21 mouse cellular contexts compared by ENCODE assay signal in the genomic region with DNA sequence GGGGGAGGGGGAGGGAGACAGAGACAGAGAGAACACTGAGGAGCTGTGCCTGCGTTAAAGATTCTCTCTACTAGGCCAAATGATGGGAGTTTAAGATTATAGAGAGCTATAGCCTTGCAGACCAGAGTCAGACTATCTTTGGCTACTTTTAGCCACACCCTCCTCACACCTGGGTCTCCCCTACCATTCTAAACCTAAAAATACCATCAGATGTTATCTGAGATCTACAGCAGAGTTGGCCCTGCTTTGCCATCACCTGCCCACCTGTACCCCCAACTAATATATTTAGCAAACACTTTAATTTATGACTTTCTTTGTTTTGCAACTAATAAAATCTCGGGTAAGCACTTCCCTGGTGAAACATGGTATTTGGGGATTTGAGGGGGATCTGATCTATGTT. TPM values are rescaled to one million over a fixed set of nuclear protein-coding genes. Genes with fewer than 3 reads are reported as not detected.
DNase-seq lines count a peak whose midpoint lies in the region; TF ChIP-seq lines count a peak whose summit lies in the region.
"Had no signal": no experiment of that assay in that cellular context is flagged by ENCODE, and none has a peak within 500 bp of the region (broad histone marks: within the 10 kb centered on the region; RNA-seq: fewer than 3 reads in every experiment).

No protein-coding gene starts in this region.

- dilution Hi-C loops in CH12.LX (cut with MboI; ENCODE audit: extremely low pct_ligation_motif_present, extremely low pct_unique_long_range_greater_than_20kb, low sequenced_read_pairs), result no loop called here

- DNase-seq in thymus, postnatal 0 days (ENCODE audit: low spot score), result peak; percentile 18
- no peak for DNase-seq in thymus, postnatal 36 days
- DNase-seq in CH12.LX (ENCODE audit: extremely low read depth), result no peak
- no peak for DNase-seq in gastrocnemius, postnatal 10 days
- DNase-seq in kidney, postnatal 14 days, result no peak
- DNase-seq: adrenal gland, adult 2 months; adrenal gland, postnatal 10 days; adrenal gland, postnatal 25 days; B cell, adult 2 months; cerebellum, adult 11 months; cerebellum, adult 18-20 months; cerebellum, adult 8-10 months; cerebellum, adult 9-11 months; cerebellum, postnatal 14 days; cerebellum, postnatal 36 days; embryo, embryonic 11 days had no signal

- H3K4me3 ChIP-seq in CH12.LX (replicated peaks in 1 of 3; ENCODE audit: low read depth in 2 of 3, low read length in 2 of 3, poor library complexity in 1 of 3), result no peak overlapping the region
- H3K4me3 ChIP-seq: embryonic facial prominence, embryonic 13.5 days; embryonic facial prominence, embryonic 15.5 days; erythroblast, embryonic 14.5 days; forebrain, embryonic 10.5 days; forebrain, embryonic 12.5 days had no signal

- no peak for TF ChIP-seq CTCF in CH12.LX (conservative IDR thresholded peaks at IDR 0.05 in 1 of 2, IDR thresholded peaks at IDR 0.05 in 1 of 2; ENCODE audit: low read depth in 2 of 2, low read length in 2 of 2)

- no peaks in the 10 kb centered on the region for H3K79me2 ChIP-seq in CH12.LX (replicated peaks; ENCODE audit: control insufficient read depth, extremely low read depth, insufficient read depth, poor library complexity, severe bottlenecking)

- H3K4me1 ChIP-seq in CH12.LX (ENCODE audit: control insufficient read depth in 1 of 2, insufficient read depth in 2 of 2), result peaks cover 25 to 60% of the 10 kb centered on the region in 2 experiments
- H3K4me1 ChIP-seq: embryonic facial prominence, embryonic 13.5 days had no signal

- no peak for TF ChIP-seq RAD21 in CH12.LX (IDR thresholded peaks at IDR 0.05; ENCODE audit: low read depth, low read length)

- in situ Hi-C loops in CH12.LX (cut with MboI; ENCODE audit: low pct_ligation_motif_present, low pct_unique_long_range_greater_than_20kb, low sequenced_read_pairs), result no loop called here

- peak; percentile 4; the same call in 1 of the 2 replicates for TF ChIP-seq EP300 in CH12.LX (IDR thresholded peaks at IDR 0.05; ENCODE audit: low read length)

- H3K27me3 ChIP-seq in CH12.LX (replicated peaks), result no peaks in the 10 kb centered on the region
- H3K27me3 ChIP-seq: embryonic facial prominence, embryonic 13.5 days; embryonic facial prominence, embryonic 15.5 days; forebrain, embryonic 12.5 days had no signal

- no peaks in the 10 kb centered on the region for H3K36me3 ChIP-seq in CH12.LX (replicated peaks in 1 of 2; ENCODE audit: control insufficient read depth in 1 of 2, insufficient read depth in 1 of 2, low read length in 1 of 2)
- H3K36me3 ChIP-seq: embryonic facial prominence, embryonic 13.5 days; embryonic facial prominence, embryonic 15.5 days; forebrain, embryonic 10.5 days; forebrain, embryonic 12.5 days had no signal

- H3K27ac ChIP-seq in CH12.LX (ENCODE audit: insufficient read depth, low read depth), result 0 out of 2 replicates have a peak overlapping the region, but pooled peaks have one; percentile 13
- H3K27ac ChIP-seq: embryonic facial prominence, embryonic 13.5 days; embryonic facial prominence, embryonic 15.5 days; forebrain, embryonic 10.5 days; forebrain, embryonic 12.5 days had no signal

- H3K9ac ChIP-seq in CH12.LX (ENCODE audit: insufficient read depth, low read depth), result 0 out of 2 replicates have a peak overlapping the region, but pooled peaks have one; percentile 55
- H3K9ac ChIP-seq: embryonic facial prominence, embryonic 13.5 days; embryonic facial prominence, embryonic 15.5 days; forebrain, embryonic 12.5 days had no signal

- H3K9me3 ChIP-seq in CH12.LX (replicated peaks; ENCODE audit: low read length), result no peaks in the 10 kb centered on the region
- H3K9me3 ChIP-seq: embryonic facial prominence, embryonic 13.5 days; embryonic facial prominence, embryonic 15.5 days; forebrain, embryonic 10.5 days; forebrain, embryonic 12.5 days had no signal

- no peak for TF ChIP-seq POLR2A in CH12.LX (IDR thresholded peaks at IDR 0.05; ENCODE audit: low read depth, low read length)

- peak overlapping the region; percentile 27 for H3K4me2 ChIP-seq in CH12.LX (ENCODE audit: insufficient read depth, low read depth, poor library complexity, severe bottlenecking)
- H3K4me2 ChIP-seq: embryonic facial prominence, embryonic 13.5 days; embryonic facial prominence, embryonic 15.5 days; forebrain, embryonic 12.5 days had no signal

TF ChIP-seq in CH12.LX, 34 proteins besides CTCF, POLR2A, EP300 and RAD21:
- TF ChIP-seq CHD1 (IDR thresholded peaks at IDR 0.05; ENCODE audit: low read depth, low read length), result 0 out of 2 replicates have a peak, but pooled peaks have one; percentile 29
- peak; percentile 56 for TF ChIP-seq MEF2A (IDR thresholded peaks at IDR 0.05; ENCODE audit: borderline replicate concordance, low read depth, low read length)
- TF ChIP-seq NRF1 (IDR thresholded peaks at IDR 0.05; ENCODE audit: low read depth, low read length), result no peak
- 0 out of 2 replicates have a peak, but pooled peaks have one; percentile 15 for TF ChIP-seq ETS1 (conservative IDR thresholded peaks at IDR 0.05; ENCODE audit: low read depth, low read length)

RNA-seq across cellular contexts. Expression of gene Vcpkmt, which starts 38.3 kb away (rescaled TPM):
- polyA plus RNA-seq in thymus, postnatal 0 days (2015; fragmentation: Nextera tagmentation; extraction: Ambion mirVana), result 29.6 and 29.9 TPM in 2 replicates
- total RNA-seq in CH12.LX (2012; rRNA removed), result 14.4 and 14.9 TPM in 2 replicates
- total RNA-seq in CH12.LX (2014; rRNA removed), result 23.5 and 24.8 TPM in 2 replicates
- polyA plus RNA-seq in CH12.LX (2012; ENCODE audit: insufficient read length, low read depth), result 31.5 and 38.9 TPM in 2 replicates
- 1 to 10 TPM; 5.1 to 5.5 TPM for total RNA-seq in gastrocnemius, postnatal 10 days (2021)
